Mouse (Mus musculus): ENCODE measurements around the gene Pafah2.

Pafah2 gene

DNA sequence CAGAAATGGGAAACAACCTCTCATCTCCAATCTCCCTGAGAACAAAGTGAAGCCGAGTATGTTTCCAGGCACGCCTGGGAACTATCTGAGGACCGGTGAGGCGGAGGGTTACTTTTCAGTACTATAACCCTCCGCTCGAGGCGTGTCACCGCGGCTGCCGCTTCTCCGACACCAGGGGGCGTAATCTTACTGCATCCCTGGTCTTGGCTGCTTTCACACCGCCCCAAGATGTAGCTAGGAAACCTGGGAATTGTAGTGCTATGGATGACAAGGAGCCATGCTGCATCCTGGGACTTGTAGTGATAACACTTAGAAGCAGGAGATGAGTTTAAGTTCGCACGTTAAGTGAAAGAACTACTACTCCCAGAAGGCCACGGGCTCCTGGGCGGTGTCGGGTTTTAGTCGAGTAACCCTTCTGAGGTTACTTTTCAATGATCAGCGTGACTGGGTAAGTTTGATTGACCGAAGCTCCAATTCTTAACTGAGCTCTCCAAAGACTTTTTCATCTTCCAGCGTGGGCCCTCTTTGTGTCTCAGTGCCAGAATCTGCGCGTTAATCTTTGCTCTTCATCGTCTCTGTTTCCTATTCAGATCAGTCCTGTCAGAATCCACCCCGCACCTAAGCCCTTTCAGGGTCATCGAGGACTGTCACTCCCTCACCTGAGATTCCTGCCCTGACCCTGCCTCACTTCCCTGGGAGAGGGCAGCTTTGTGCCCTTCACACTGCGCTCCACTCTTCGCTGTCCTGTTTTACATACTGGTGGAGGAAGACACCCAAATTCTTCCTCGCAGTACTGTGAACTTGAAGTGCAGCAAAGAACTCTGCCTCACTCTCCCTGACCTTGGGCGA is at the start of gene Pafah2:
Pafah2 (plus strand) TSS at position 344 of the 849 bp plus-strand sequence.
- DNase-seq (ENCODE audit: low spot score) = peak; percentile 99

DNA sequence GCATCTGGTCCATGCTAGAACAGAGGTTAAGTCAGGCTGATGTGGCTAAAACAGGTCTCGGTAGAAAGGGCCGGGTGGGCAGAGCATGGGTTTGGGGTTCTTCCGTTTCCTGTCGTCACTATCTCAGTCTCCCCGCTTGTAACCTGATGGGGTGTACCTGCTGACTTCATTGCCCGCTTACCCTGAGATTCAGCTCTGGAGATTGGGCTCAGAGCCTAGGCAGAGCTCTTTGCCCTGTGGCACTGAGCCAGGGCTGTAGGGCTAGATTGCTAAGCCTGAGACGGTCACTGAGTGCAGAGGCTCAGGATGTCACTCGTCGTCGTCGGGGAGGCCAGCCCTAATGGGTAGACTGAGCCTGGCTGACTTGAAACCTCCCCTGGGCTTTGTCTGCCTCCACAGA is 48.0 kb upstream of the Pafah2 start:
- DNase-seq (ENCODE audit: low spot score) = no peak

DNA sequence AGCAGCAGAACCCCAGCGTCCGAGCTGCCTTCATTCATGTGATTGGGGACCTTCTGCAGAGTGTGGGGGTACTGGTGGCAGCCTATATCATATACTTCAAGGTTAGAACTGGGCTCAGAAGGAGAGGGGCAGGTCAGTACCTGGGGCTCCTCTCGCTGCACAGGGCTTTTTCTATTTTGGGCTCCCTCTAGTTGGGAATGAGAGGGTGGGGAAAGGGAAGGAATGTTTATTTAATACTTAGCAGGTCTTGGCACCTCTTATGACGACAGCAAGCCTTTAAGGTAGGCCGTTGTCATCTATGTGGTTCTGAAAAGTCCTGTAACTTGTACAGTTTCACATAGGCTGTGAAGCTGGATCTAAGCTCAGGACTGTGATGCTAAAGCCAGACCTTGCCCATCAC is 47.6 kb upstream of the Pafah2 start:
- no peak for DNase-seq (ENCODE audit: low spot score)

DNA sequence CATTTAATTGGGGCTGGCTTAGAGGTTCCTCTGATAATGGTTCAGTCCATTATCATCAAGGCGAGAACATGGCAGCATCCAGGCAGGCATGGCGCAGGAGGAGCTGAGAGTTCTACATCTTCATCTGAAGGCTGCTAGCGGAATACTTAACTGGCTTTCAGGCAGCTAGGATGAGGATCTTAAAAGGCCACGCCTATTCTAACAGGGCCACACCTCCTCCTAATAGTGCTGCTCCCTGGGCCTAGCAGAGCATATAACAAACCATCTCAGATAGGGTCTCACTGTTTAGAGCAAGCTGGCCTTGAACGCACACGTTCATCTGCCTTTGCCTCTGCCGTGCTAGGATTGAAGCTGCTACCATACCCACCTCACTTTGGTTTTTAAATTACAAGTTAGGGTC is 46.3 kb upstream of the Pafah2 start:
- DNase-seq (ENCODE audit: low spot score) = no peak

DNA sequence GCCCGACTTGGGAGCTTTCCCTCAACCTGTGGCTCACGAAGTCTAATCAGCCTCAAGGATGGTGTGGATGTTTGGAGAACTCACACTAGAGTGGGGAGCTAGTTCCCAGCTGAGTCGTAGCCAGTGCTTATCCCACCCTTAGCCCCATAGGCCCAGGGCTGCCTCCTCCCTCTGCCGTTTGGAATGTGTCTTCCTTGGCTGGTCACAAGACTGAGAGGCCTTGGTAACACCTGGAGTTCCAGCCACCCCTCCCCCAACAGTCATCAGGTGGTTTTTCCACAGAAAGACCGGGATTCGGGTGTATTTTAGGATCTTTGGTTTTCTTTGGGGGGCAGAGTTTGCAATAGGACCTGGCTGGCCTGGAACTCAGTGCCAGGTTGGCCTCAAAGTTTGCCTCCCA is 45.5 kb upstream of the Pafah2 start:
- no peak for DNase-seq (ENCODE audit: low spot score)

DNA sequence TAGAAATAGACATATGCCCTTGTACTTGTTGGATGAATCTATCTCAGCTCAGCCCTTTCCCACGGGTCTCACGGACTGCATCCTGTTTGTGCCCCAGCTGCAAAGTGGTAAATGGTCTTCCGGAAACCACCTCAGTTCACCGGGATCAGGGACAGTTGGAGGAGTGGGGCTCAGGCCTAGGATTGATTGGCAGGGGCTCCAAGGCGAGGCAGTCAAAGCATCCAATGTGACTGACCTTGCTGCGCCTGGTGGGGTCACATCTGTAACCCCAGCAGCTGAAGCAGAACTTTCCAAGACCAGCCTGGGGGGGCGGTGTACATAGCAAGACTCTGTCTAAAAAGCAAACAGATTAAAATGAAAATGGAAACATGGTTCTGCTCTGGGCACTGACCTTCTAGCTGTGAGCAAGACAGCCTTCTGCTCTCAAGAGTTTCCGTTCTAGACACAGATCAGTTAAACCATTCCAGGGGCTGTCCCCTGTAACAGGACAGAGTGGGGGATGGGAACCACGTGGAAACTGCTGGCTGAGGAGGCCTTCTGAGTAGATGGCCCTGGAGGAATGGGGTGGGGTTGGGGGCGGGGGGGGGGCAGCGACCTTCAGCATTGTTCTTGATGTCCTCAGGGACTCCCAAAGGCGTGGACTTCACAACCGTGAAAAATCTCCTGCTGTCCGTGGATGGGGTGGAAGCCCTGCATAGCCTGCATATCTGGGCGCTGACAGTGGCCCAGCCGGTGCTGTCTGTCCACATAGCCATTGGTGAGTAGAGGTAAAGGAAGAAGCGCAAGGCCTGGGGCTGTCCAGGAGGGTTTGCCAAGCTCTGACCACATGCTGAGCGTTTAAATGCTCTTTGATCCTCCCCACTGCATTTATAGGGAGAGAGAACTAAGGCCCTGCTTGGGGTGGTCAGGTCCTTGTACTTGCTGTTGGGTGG is 44.5 kb upstream of the Pafah2 start:
- peak; percentile 45 for DNase-seq (ENCODE audit: low spot score)

DNA sequence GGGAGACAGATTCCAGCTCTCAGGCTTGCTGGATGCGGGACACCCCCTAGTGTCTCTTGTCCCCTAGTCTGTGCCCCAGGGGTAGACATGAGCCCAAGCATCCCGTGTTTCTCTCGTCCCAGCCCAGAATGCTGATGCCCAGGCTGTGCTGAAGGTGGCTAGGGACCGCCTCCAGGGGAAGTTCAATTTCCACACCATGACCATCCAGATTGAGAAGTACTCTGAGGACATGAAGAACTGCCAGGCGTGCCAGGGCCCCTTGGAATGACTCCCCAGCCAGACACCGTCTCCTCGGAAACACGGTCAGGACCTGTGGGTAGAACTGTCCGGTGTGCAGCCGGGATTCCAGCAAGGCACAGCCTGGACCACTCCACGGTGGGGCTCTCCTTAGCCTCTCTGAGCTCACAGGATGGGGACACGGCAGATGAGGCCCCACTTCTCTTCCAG is 43.8 kb upstream of the Pafah2 start:
- no peak for DNase-seq (ENCODE audit: low spot score)

DNA sequence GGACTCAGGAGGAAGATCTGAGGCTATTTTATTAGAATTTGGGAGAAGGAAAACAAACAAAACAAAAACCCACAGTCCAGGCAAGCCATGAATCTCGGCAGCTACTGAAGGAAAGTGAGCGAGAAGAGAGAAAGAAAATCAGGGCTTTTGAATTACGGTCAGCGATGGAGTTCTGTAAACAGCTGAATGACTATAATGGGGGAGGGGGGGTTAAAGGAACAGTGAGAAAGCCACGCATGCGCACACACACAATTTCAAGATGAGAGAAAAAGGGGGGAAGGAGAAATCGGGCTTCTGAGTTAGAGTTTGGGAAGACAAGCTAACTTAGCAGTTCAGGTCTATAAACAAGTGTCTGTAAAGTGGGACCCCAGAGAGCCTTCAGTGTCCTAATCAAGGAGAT is 43.2 kb upstream of the Pafah2 start:
- DNase-seq (ENCODE audit: low spot score) = no peak

DNA sequence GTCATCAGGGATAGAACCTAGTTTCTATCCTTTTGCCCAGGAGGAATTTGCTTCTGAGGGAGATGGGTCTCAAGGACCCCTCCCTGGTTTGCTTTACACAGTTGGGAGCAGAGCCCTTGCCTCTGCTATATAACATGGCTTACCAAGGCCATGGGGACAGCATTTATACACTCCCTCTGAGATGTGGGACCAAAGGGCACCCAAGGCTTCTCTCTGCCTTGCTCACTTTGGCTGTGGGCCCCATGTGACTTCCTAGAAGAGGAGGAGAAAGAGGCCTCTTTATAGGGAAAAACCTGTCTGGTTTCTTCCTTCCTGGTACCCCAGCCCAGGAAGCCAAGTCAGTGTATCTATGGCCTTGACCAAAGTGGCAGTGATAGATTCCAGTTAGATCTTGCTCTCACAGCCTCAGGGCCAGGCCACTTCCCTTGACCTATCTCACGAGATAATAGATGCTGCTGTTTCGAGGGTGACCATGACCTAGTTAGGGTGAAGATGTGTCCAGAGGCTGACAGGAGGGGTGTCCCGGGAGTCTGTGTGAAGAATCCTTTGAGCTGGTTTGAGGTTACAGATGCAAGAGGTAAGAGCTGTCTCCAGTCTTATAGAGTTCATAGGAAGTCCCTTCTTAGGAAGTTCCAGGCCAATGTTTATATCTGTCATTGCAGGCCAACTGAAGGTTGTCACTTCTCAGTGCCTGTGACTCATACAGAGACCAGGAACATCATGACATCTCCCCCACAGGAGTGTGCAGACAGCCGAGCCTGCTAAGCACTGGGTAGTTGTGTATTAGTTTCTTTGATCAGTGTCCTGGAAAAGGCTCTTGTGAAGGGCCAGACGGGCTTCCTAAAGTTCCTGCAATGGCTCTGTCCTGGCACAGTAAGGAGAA is 42.4 kb upstream of the Pafah2 start:
- no peak for DNase-seq (ENCODE audit: low spot score)

DNA sequence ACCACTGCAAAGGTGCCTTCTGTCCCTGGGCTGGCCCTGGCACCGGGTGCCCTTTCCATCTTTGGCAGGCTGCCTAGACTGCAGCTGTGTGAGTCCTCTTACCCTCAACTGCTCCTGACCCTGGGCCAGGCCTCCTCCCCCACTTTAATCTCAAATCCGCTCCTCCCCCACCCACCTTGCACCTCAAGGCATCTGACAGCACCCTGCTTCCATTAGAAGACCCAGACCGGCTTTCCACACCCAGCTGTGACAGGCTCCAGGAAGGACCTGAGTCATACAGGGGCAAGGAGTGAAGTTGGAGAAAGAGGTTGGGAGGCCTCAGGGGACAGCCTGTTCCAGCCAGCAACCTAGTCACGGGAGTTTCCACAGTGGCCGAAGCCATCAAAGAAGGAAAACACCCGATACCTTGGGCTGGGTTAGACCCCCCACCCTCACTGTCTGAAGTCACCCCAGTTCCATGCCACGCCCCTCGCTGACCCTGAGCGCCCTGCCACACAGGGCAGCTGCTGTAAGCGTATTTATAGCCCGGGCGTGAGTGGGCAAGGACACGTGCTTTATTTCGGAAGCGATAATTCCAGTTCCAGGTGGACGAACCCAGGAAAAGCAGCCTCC is 40.2 kb upstream of the Pafah2 start:
- no peak for DNase-seq (ENCODE audit: low spot score)

DNA sequence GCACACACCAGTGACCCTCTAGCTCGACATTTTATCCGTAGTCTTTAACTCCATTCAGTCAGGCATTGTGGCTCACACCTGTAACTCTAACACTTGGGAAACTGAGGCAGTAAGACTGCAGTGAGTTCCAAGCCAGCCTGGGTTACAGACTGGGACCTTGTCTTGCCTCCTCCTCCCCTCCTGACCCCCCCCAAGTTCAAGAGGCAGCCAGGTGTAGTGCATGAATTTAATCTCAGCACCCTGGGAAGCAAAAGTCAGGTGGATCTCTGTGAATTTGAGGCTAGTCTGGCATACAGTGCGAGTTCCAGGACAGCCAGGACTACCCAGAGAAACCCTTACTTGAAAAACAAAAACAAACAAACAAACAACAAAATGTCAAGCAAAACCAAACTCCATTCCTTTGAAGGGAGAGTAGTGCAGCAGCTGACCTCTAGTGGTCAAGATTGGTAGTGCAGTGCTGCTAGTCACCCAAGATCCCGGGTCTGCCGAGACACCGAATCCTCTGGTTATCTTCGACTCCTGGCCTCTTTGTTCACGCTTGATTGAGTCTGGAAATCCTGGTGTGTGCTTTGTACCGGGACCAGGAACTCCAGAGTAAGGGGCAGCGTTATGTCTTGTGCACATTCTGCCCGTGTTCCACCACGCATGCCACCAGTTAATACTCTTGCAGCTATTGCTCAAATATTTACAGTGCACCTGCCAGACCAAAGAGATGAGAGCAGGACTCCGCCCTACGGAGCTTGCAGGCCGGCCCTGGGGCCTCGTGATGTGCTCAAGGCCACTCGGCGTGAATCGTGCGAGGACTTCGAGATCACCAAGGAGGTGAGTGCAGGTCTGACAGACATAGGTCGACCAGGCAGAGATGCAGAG is 39.3 kb upstream of the Pafah2 start:
- peak; percentile 86 for DNase-seq (ENCODE audit: low spot score)

DNA sequence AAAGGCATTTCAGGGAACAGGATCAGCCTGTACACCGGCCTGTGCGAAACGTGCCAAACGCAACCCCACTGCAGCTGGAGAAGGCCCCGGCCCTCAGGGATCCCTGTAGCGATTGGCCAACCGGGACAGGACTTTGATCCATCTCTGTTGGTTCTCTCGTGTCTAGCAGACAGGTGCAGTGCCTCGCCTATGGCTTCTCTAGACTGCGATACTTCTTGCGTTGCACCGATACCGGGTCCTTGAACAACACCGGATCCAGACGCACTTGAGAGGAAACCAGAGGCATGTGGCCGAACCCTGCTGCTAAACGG is 38.7 kb upstream of the Pafah2 start:
- DNase-seq (ENCODE audit: low spot score) = no peak

DNA sequence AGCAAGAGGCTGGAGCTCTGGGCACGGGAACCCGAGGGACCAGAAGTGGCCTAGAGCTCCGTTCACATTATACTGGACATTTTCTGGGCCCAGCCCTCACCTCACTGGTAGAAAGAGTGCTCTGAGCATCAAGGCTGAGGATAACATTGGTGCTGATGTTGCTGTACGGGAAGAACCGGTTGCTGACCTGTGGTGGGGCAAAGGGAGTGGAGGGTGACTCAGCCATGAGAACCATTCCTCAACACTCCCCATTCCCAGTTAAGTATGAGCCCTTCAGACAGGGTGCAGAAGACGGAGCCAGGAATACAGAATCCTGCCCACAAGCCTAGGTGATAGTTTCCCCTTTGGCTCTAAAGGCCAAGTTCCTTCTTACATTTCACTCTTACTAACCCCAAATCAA is 36.5 kb upstream of the Pafah2 start:
- no peak for DNase-seq (ENCODE audit: low spot score)

DNA sequence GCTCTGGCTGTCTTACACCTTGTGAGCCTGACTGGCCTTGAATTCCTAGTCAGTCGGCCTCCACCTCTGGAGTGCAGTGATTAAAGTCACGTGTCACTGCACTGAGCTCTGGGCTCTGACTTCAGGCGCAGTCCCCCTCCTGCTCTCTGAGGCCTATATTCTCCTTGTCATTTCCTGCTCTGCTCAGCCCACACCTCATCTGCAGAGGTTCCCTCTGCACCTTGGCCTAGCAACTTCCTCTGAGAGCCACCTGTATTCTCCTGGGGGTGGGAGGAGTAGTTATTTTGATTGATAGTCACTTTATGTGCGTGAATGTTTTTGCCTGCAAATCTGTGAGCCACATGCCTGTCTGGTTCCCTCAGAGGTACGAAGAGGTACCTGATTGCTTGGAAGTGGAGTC is 34.9 kb upstream of the Pafah2 start:
- DNase-seq (ENCODE audit: low spot score) = peak; percentile 39

DNA sequence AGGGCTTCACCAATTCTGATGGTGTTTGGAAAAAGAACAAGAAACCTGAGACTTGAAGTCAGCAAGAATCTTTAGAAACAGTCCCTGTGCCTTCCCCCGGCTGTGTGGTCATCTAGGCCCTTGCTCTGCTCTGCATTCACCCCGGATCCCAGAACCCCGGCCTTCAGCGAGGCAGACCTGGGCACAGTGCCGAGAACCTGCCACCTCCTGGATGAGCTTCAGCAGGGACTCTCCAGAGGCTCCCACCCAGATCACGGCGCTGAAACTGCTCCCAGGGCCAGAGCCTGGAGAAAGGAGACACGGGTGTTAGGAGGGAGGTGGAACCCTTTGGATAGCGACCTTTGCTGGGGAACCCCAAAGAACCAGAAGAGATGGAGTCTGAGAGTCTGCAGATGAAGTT is 34.0 kb upstream of the Pafah2 start:
- no peak for DNase-seq (ENCODE audit: low spot score)

DNA sequence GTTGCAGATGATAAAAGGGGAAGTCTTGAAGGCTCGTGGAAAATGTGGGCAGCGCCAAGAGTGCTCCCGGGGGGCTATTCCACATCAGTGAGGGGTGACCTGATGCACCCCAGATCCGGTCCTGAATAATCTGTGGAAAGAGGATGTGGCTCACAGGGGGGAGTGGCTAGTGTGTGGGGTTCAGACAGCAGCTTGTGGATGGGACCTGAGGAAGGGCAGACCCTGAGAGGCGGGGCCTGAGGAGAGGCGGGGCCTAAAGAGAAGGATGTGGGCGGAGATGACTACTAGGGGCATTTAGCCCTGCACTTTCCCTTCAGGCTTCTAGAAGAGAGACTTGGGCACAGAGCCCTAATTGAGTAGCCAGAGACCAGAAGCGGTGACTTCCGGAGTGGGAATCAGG is 33.5 kb upstream of the Pafah2 start:
- DNase-seq (ENCODE audit: low spot score) = peak; percentile 71

DNA sequence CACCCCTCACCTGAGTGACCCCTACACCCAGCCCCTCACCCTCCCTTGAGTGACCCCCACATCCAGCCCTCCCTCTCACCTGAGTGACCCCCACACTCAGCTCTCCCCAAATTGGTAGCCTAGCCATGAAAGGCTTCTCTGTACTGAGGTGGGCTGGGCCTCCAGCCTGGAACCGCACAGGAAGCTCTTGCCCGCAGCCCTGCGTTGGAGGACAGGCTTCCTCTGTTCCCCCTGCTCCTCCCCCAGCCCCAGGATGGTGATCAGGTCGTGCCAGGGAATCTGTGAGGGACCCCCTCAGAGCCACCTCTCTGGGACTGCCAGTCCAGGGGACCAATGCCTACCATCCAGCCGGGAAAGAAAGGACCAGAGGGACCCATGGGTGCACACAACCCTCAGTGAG is 30.8 kb upstream of the Pafah2 start:
- no peak for DNase-seq (ENCODE audit: low spot score)

DNA sequence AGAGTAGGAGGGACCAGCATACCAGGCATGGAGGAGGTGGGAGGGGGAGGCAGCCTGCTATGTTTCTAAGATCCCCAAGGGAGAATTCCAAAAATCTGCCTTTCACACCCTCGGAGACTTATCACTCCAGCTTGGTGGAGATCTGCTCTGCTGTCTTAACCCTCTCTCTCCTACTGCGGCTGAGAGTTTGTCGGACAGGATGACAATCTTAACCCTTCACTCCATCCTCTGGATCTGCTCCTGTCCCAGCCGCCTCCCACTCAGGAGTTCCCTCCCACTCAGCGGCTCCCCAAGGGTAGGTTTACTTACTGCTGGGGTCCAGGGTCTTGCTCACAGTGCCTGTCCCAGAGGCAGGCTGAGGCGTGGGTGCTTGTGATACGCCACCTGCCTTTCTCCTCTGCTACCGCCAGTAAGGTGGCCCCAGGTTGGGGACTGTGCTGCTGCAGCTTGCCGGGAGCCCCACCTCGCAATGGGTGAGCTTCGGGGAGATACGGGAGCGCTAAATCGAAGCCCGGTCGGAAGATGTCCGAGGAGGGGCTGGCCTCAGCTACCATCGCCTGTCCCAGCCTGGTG is 25.4 kb upstream of the Pafah2 start:
- DNase-seq (ENCODE audit: low spot score) = no peak

DNA sequence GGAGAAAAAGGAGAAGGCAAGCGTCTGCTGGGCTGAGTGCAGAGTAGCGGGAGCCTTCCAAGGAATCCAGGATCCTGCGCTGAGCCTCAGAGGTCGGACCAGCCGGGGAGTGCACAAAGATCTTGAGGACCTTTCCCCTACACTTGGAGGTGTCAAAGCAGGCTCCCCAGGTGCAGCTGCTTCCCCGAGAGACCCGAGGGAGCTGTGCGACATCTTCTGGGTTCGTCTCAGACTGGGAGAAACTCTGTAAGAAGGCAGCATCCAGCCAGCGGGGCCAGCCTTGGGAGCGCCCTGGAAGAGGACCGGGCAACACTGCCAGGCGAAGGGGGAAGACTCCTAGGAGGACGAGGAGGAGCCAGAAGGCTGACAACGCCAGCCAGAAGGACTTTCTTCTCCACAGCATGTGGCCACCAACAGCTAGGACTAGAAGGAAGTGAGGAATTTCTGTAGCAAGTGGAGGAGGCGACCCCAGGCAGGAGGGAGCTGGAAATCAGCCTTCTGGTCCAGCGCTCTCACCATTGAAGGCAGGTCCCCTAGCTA is 24.7 kb upstream of the Pafah2 start:
- peak; percentile 7 for DNase-seq (ENCODE audit: low spot score)

DNA sequence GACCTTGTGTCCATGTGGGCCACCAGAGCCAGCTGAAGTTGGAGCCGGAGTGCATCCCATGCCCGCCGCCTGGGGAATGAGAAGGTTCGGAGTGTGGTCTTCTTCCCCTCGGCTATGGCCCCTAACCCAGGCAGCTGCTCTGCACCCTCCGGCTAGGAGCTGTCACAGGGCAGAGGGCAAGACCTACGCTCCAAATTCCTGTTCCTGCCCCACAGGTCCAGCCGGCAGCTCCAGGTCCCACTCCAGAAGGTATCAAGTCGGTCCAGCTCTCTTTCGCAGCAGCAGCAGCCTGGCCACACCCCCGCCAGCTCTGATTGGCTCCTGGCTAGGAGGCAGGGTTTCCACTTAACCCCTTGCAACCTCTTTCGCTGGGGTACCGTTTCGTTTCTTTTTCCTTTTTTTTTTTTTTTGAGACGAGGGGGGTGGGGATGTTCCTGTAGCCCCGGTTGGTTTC is 23.8 kb upstream of the Pafah2 start:
- peak; percentile 84 for DNase-seq (ENCODE audit: low spot score)

Measured in embryo, embryonic 10 days (tissue).